Mouse (Mus musculus): ENCODE results near the gene Pold2. TPM values are rescaled to one million over a fixed set of nuclear protein-coding genes. Genes with fewer than 3 reads are reported as not detected.

Pold2 gene
- total RNA-seq, 1 experiment: 103 TPM

DNA sequence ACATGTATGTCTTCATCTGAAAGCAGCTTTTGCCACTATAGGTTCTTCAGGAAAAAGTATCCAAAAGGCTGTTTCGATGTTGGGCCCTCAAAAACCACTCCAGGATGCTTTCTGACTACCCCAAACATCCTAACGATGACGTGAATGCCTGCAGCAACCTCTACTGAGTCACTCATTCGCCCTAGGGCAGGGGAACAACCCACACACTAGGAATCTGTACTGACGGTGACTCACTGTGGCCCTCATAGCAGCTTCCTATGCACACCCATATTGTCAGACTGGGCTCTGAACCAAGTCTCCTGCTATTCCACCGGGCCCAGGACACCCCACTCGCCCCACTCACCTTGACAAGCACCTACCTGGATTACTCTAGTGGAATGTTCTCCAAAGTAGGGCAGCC lies 43.0 kb downstream of the Pold2 start:
- TF ChIP-seq HCFC1 (IDR thresholded peaks at IDR 0.05; ENCODE audit: borderline replicate concordance, insufficient read depth, low read length): no peak
- no peak for TF ChIP-seq ZC3H11A (IDR thresholded peaks at IDR 0.05; ENCODE audit: borderline replicate concordance, low read depth, low read length)
- TF ChIP-seq MAFK (IDR thresholded peaks at IDR 0.05; ENCODE audit: insufficient read depth, low read depth, low read length): no peak
- TF ChIP-seq CHD2 (IDR thresholded peaks at IDR 0.05; ENCODE audit: low read depth, low read length): no peak
- no peak for TF ChIP-seq ZNF384 (IDR thresholded peaks at IDR 0.05; ENCODE audit: low read depth, low read length)
- no peak for DNase-seq (ENCODE audit: low read depth, low spot score)
- Histone ChIP-seq H3K9ac (ENCODE audit: insufficient read depth, low read depth, low read length, poor library complexity, severe bottlenecking) (no peak overlapping the region), H3K4me3 (ENCODE audit: insufficient read depth in 1 of 2, low read depth in 1 of 2, low read length in 2 of 2, poor library complexity in 1 of 2, severe bottlenecking in 1 of 2) (no peak overlapping the region), H3K27ac (ENCODE audit: insufficient read depth, low read depth, low read length, poor library complexity, severe bottlenecking) (no peak overlapping the region), H3K36me3 (ENCODE audit: control insufficient read depth, insufficient read depth, low read length, poor library complexity, severe bottlenecking) (peaks cover 27% of the 10 kb centered on the region), H3K9me3 (ENCODE audit: control insufficient read depth, insufficient read depth, low read depth, low read length) (no peaks in the 10 kb centered on the region), H3K4me1 (ENCODE audit: control insufficient read depth in 2 of 2, insufficient read depth in 2 of 2, low read length in 2 of 2, poor library complexity in 1 of 2) (peaks cover 0 to 8% of the 10 kb centered on the region in 2 experiments; a peak in 1 of 4 replicates)
- in situ Hi-C loops (cut with MboI; ENCODE audit: low sequenced_read_pairs in 2 of 2, unreplicated experiment in 2 of 2): no loop called here

- no peak overlapping the region for H3K9ac ChIP-seq (ENCODE audit: insufficient read depth, low read depth, low read length, poor library complexity, severe bottlenecking)
- in situ Hi-C loops (cut with MboI; ENCODE audit: low sequenced_read_pairs in 2 of 2, unreplicated experiment in 2 of 2): no loop called here
- H3K4me1 ChIP-seq (ENCODE audit: control insufficient read depth in 2 of 2, insufficient read depth in 2 of 2, low read length in 2 of 2, poor library complexity in 1 of 2): peaks cover 0 to 10% of the 10 kb centered on the region in 2 experiments; a peak in 1 of 4 replicates
- peaks cover 30% of the 10 kb centered on the region for H3K36me3 ChIP-seq (ENCODE audit: control insufficient read depth, insufficient read depth, low read length, poor library complexity, severe bottlenecking)
- H3K9me3 ChIP-seq (ENCODE audit: control insufficient read depth, insufficient read depth, low read depth, low read length): no peaks in the 10 kb centered on the region
- no peak for DNase-seq (ENCODE audit: low read depth, low spot score)
- no peak for TF ChIP-seq HCFC1 (IDR thresholded peaks at IDR 0.05; ENCODE audit: borderline replicate concordance, insufficient read depth, low read length)
- no peak for TF ChIP-seq ZC3H11A (IDR thresholded peaks at IDR 0.05; ENCODE audit: borderline replicate concordance, low read depth, low read length)
- TF ChIP-seq MAFK (IDR thresholded peaks at IDR 0.05; ENCODE audit: insufficient read depth, low read depth, low read length): no peak
- TF ChIP-seq CHD2 (IDR thresholded peaks at IDR 0.05; ENCODE audit: low read depth, low read length): no peak
- no peak overlapping the region for H3K4me3 ChIP-seq (ENCODE audit: insufficient read depth in 1 of 2, low read depth in 1 of 2, low read length in 2 of 2, poor library complexity in 1 of 2, severe bottlenecking in 1 of 2)
- no peak overlapping the region for H3K27ac ChIP-seq (ENCODE audit: insufficient read depth, low read depth, low read length, poor library complexity, severe bottlenecking)
Observed at GRCm38 (mm10) chr11:5834506-5834905, 43.6 kb downstream of the Pold2 start.

- no peaks in the 10 kb centered on the region for H3K9me3 ChIP-seq (ENCODE audit: control insufficient read depth, insufficient read depth, low read depth, low read length)
- in situ Hi-C loops (cut with MboI; ENCODE audit: low sequenced_read_pairs in 2 of 2, unreplicated experiment in 2 of 2): no loop called here
- no peak overlapping the region for H3K9ac ChIP-seq (ENCODE audit: insufficient read depth, low read depth, low read length, poor library complexity, severe bottlenecking)
- no peak overlapping the region for H3K27ac ChIP-seq (ENCODE audit: insufficient read depth, low read depth, low read length, poor library complexity, severe bottlenecking)
- DNase-seq (ENCODE audit: low read depth, low spot score): no peak
- no peak overlapping the region for H3K4me3 ChIP-seq (ENCODE audit: insufficient read depth in 1 of 2, low read depth in 1 of 2, low read length in 2 of 2, poor library complexity in 1 of 2, severe bottlenecking in 1 of 2)
- H3K36me3 ChIP-seq (ENCODE audit: control insufficient read depth, insufficient read depth, low read length, poor library complexity, severe bottlenecking): peaks cover 34% of the 10 kb centered on the region
- peaks cover 2 to 9% of the 10 kb centered on the region in 2 experiments; a peak in 1 of 4 replicates for H3K4me1 ChIP-seq (ENCODE audit: control insufficient read depth in 2 of 2, insufficient read depth in 2 of 2, low read length in 2 of 2, poor library complexity in 1 of 2)
- no peak for TF ChIP-seq CHD2 (IDR thresholded peaks at IDR 0.05; ENCODE audit: low read depth, low read length)
- no peak for TF ChIP-seq ZNF384 (IDR thresholded peaks at IDR 0.05; ENCODE audit: low read depth, low read length)
- TF ChIP-seq HCFC1 (IDR thresholded peaks at IDR 0.05; ENCODE audit: borderline replicate concordance, insufficient read depth, low read length): no peak
- no peak for TF ChIP-seq ZC3H11A (IDR thresholded peaks at IDR 0.05; ENCODE audit: borderline replicate concordance, low read depth, low read length)
- TF ChIP-seq MAFK (IDR thresholded peaks at IDR 0.05; ENCODE audit: insufficient read depth, low read depth, low read length): no peak
Observed at GRCm38 (mm10) chr11:5829327-5829726, 48.8 kb downstream of the Pold2 start.

GRCm38 (mm10) chr11:5828509-5829191 lies 49.4 kb downstream of the Pold2 start:
- no peak overlapping the region for H3K9ac ChIP-seq (ENCODE audit: insufficient read depth, low read depth, low read length, poor library complexity, severe bottlenecking)
- H3K36me3 ChIP-seq (ENCODE audit: control insufficient read depth, insufficient read depth, low read length, poor library complexity, severe bottlenecking): peaks cover 30% of the 10 kb centered on the region
- in situ Hi-C loops (cut with MboI; ENCODE audit: low sequenced_read_pairs in 2 of 2, unreplicated experiment in 2 of 2): no loop called here
- H3K4me3 ChIP-seq (ENCODE audit: insufficient read depth in 1 of 2, low read depth in 1 of 2, low read length in 2 of 2, poor library complexity in 1 of 2, severe bottlenecking in 1 of 2): no peak overlapping the region
- H3K9me3 ChIP-seq (ENCODE audit: control insufficient read depth, insufficient read depth, low read depth, low read length): no peaks in the 10 kb centered on the region
- H3K4me1 ChIP-seq (ENCODE audit: control insufficient read depth in 2 of 2, insufficient read depth in 2 of 2, low read length in 2 of 2, poor library complexity in 1 of 2): 0 out of 4 replicates have a peak, but pooled peaks cover 2 to 9% of the 10 kb centered on the region in 2 experiments
- no peak for TF ChIP-seq MAFK (IDR thresholded peaks at IDR 0.05; ENCODE audit: insufficient read depth, low read depth, low read length)
- no peak for TF ChIP-seq ZC3H11A (IDR thresholded peaks at IDR 0.05; ENCODE audit: borderline replicate concordance, low read depth, low read length)
- no peak for TF ChIP-seq ZNF384 (IDR thresholded peaks at IDR 0.05; ENCODE audit: low read depth, low read length)
- TF ChIP-seq CHD2 (IDR thresholded peaks at IDR 0.05; ENCODE audit: low read depth, low read length): no peak
- no peak for TF ChIP-seq HCFC1 (IDR thresholded peaks at IDR 0.05; ENCODE audit: borderline replicate concordance, insufficient read depth, low read length)
- no peak for DNase-seq (ENCODE audit: low read depth, low spot score)
- no peak overlapping the region for H3K27ac ChIP-seq (ENCODE audit: insufficient read depth, low read depth, low read length, poor library complexity, severe bottlenecking)
